Mouse (Mus musculus) testis, postnatal 10 days (tissue): ENCODE measurements around the gene Rgl3.

Experiments used
- DNase-seq: peaks from one replicate; pipeline ENCODE4 v3.0.0; 2021; ENCODE audit warnings: low spot score

Gene Rgl3

GRCm38 (mm10) chr9:21947540-21948130 is 41.6 kb downstream of the Rgl3 start:
- DNase-seq: no peak

- no peak for DNase-seq
Observed at GRCm38 (mm10) chr9:21944267-21944666, 45.0 kb downstream of the Rgl3 start.

GRCm38 (mm10) chr9:21943638-21944037 is 45.6 kb downstream of the Rgl3 start:
- DNase-seq: no peak

GRCm38 (mm10) chr9:21943046-21943445 is 46.2 kb downstream of the Rgl3 start:
- no peak for DNase-seq

- DNase-seq: no peak
Observed at GRCm38 (mm10) chr9:21938234-21938855, 50.9 kb downstream of the Rgl3 start.

GRCm38 (mm10) chr9:21937711-21938175 is 51.5 kb downstream of the Rgl3 start:
- DNase-seq: no peak

GRCm38 (mm10) chr9:21936692-21937570 is 52.3 kb downstream of the Rgl3 start, which contains the start of gene Plppr2:
Gene Plppr2, plus strand, starts transcription at chr9:21937033.
- DNase-seq: peak; percentile 98

GRCm38 (mm10) chr9:21935466-21936131 is 53.6 kb downstream of the Rgl3 start:
- DNase-seq: no peak

- DNase-seq: no peak
Observed at GRCm38 (mm10) chr9:21934021-21934420, 55.2 kb downstream of the Rgl3 start.

- no peak for DNase-seq
Observed at GRCm38 (mm10) chr9:21932445-21933137, 56.7 kb downstream of the Rgl3 start.

- DNase-seq: no peak
Observed at GRCm38 (mm10) chr9:21932006-21932405, 57.2 kb downstream of the Rgl3 start.

- no peak for DNase-seq
Observed at GRCm38 (mm10) chr9:21929208-21929607, 60.0 kb downstream of the Rgl3 start.

- DNase-seq: peak; percentile 89
Observed at GRCm38 (mm10) chr9:21927208-21927753, 62.0 kb downstream of the Rgl3 start, which contains the start of the genes Ccdc159 and Tmem205. Gene Ccdc159, plus strand, starts transcription at chr9:21927471. Gene Tmem205, minus strand, starts transcription at chr9:21927556.

GRCm38 (mm10) chr9:21926784-21927183 is 62.5 kb downstream of the Rgl3 start:
- DNase-seq: peak; percentile 47

GRCm38 (mm10) chr9:21926155-21926554 is 63.1 kb downstream of the Rgl3 start:
- peak; percentile 48 for DNase-seq

- no peak for DNase-seq
Observed at GRCm38 (mm10) chr9:21925506-21925905, 63.7 kb downstream of the Rgl3 start.

GRCm38 (mm10) chr9:21925034-21925433 is 64.2 kb downstream of the Rgl3 start:
- no peak for DNase-seq

- peak; percentile 89 for DNase-seq
Observed at GRCm38 (mm10) chr9:21924099-21924493, 65.2 kb downstream of the Rgl3 start.

GRCm38 (mm10) chr9:21923490-21924098 is 65.7 kb downstream of the Rgl3 start:
- DNase-seq: no peak

- DNase-seq: no peak
Observed at GRCm38 (mm10) chr9:21923036-21923435, 66.2 kb downstream of the Rgl3 start.
